Mouse (Mus musculus): Measurements from ENCODE around the gene Nckap5. TPM values are rescaled to one million over a fixed set of nuclear protein-coding genes. Genes with fewer than 3 reads are reported as not detected.
A peak's percentile ranks its signal among the peaks of the same experiment; 100 is the strongest.

Gene Nckap5
- total RNA-seq, 4 experiments from 2014 or later: 6.8 to 11.7 (median 8.7) TPM

- no peak for DNase-seq (ENCODE audit: low spot score)
These were observed 129.7 kb downstream of the Nckap5 start for GRCm38 (mm10) chr1:126700978-126701320.

GRCm38 (mm10) chr1:126700063-126700977 lies 130.3 kb downstream of the Nckap5 start:
- DNase-seq (ENCODE audit: low spot score): no peak

- no peak for DNase-seq (ENCODE audit: low spot score)
These were observed 137.0 kb downstream of the Nckap5 start for GRCm38 (mm10) chr1:126693585-126693984.

- no peak for DNase-seq (ENCODE audit: low spot score)
These were observed 142.0 kb downstream of the Nckap5 start for GRCm38 (mm10) chr1:126688593-126688992.

GRCm38 (mm10) chr1:126686678-126687077 lies 143.9 kb downstream of the Nckap5 start:
- no peak for DNase-seq (ENCODE audit: low spot score)

- DNase-seq (ENCODE audit: low spot score): peak; percentile 35
These were observed 146.8 kb downstream of the Nckap5 start for GRCm38 (mm10) chr1:126683621-126684445.

GRCm38 (mm10) chr1:126681773-126682172 lies 148.8 kb downstream of the Nckap5 start:
- DNase-seq (ENCODE audit: low spot score): no peak

- no peak for DNase-seq (ENCODE audit: low spot score)
These were observed 151.3 kb downstream of the Nckap5 start for GRCm38 (mm10) chr1:126679348-126679747.

- DNase-seq (ENCODE audit: low spot score): no peak
These were observed 153.3 kb downstream of the Nckap5 start for GRCm38 (mm10) chr1:126677280-126677679.

GRCm38 (mm10) chr1:126676769-126677168 lies 153.8 kb downstream of the Nckap5 start:
- no peak for DNase-seq (ENCODE audit: low spot score)

GRCm38 (mm10) chr1:126675142-126675541 lies 155.5 kb downstream of the Nckap5 start:
- DNase-seq (ENCODE audit: low spot score): no peak

- no peak for DNase-seq (ENCODE audit: low spot score)
These were observed 157.4 kb downstream of the Nckap5 start for GRCm38 (mm10) chr1:126673238-126673637.

- DNase-seq (ENCODE audit: low spot score): no peak
These were observed 160.1 kb downstream of the Nckap5 start for GRCm38 (mm10) chr1:126670507-126670906.

- DNase-seq (ENCODE audit: low spot score): peak; percentile 35
These were observed 170.2 kb downstream of the Nckap5 start for GRCm38 (mm10) chr1:126660098-126660999.

GRCm38 (mm10) chr1:126658731-126659130 lies 171.9 kb downstream of the Nckap5 start:
- no peak for DNase-seq (ENCODE audit: low spot score)

GRCm38 (mm10) chr1:126656246-126656645 lies 174.4 kb downstream of the Nckap5 start:
- peak; percentile 40 for DNase-seq (ENCODE audit: low spot score)

GRCm38 (mm10) chr1:126652085-126652484 lies 178.5 kb downstream of the Nckap5 start:
- DNase-seq (ENCODE audit: low spot score): no peak

- no peak for DNase-seq (ENCODE audit: low spot score)
These were observed 179.8 kb downstream of the Nckap5 start for GRCm38 (mm10) chr1:126650806-126651205.

- DNase-seq (ENCODE audit: low spot score): no peak
These were observed 187.8 kb downstream of the Nckap5 start for GRCm38 (mm10) chr1:126642751-126643150.

GRCm38 (mm10) chr1:126639463-126639862 lies 191.1 kb downstream of the Nckap5 start:
- no peak for DNase-seq (ENCODE audit: low spot score)

- DNase-seq (ENCODE audit: low spot score): no peak
These were observed 193.1 kb downstream of the Nckap5 start for GRCm38 (mm10) chr1:126637515-126637914.
